Mouse (Mus musculus): ENCODE results near the gene Slc17a7.
"Not testable (repeated sequence)": the region's sequence is repeated elsewhere in the genome, so short reads cannot be mapped to it uniquely, and the experiment has no call there.

Slc17a7 gene

DNA sequence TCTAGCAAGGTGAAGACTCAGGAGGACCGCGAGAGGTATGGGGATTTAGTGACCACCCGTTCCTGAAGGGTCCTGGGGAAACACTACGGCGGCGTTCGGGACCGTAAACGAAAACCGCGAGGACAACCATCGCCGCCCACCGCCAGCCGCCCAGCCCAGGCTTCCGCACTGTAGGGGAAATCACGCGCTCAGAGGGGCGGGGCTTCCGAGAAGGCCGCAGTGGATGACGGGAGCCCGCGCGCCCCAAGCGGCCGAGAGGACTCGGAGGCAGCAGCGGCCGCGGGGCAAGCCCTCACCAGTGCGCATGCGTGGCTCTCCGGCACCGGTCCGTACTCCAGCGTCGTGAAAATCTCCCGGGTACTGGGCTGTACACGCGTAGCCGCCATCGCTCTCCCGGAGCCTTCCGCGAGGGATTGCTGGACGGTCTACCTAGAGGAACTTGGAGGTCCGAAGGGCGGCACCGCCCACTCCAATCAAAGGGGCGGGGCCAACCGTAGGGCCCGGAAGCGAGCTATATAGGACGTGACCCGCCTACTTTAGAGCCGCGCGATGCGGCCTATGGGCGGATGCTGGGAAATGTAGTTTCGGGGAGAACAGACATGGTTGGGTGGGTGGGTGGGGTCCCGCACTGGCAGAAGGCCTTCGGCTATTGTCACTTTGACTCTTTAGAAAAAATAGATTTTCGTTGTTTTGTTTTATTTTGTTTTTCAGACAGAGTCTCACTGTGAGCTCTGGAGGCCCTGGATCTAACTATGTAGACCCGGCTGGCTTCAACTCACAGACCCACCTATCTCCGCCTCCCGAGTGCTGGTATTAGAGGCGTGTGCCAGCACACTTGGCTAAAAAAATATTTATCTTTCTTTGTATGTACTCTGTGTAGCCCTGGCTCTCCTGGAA is 9.4 kb upstream of the Slc17a7 start, which contains the start of the genes Pih1d1 and Aldh16a1:
Pih1d1 (plus strand) TSS at position 208 of the 897 bp plus-strand sequence.
Aldh16a1 (minus strand) TSS at position 489 of the 897 bp plus-strand sequence.
- peak; percentile 93 to 95 for DNase-seq (ENCODE audit: low spot score in 2 of 2)

DNA sequence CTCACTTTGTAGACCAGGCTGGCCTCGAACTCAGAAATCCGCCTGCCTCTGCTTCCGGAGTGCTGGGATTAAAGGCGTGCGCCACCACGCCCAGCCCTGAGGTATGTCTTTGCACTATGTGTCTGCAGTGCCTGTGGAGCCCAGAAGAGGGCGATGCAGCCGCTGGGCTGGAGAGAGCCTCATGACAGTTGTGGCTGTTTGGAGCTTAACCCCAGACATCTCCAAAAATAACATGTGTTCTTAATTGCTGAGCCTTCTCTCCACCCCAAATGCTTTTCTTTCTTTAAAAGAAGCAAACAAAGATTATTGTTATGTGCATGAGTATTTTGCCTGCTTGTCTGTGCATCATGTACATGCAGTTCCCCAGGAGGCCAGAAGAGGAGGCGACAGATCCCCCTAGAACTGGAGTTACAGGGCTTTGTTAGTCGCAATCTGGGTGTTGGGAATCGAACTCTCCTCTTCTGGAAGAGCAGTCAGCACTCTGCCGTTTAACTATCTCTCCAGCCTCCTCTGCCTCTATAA is 8.7 kb upstream of the Slc17a7 start:
- DNase-seq (ENCODE audit: low spot score in 2 of 2) = peak in 1 of 2 experiments; percentile 52

DNA sequence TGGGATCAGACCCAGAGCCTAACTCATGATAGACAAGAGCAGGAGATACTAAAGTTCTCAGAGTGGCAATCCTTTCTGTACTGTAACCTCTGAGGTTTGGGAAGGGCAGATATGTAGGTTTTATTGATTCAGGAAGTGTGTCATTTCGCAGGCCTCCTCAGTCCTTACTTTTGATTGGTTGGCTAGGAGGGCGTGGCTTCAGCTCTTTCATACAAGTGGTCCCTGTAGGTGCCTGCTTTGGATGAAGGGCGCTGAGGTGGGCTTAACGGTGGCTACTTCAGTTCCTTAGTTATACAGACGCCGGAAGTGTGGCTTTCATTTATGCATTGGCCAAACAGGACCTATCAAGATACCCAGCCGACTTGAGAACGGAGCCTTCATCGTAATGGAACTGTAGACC is 8.2 kb upstream of the Slc17a7 start:
- no peak for DNase-seq (ENCODE audit: low spot score in 2 of 2)

DNA sequence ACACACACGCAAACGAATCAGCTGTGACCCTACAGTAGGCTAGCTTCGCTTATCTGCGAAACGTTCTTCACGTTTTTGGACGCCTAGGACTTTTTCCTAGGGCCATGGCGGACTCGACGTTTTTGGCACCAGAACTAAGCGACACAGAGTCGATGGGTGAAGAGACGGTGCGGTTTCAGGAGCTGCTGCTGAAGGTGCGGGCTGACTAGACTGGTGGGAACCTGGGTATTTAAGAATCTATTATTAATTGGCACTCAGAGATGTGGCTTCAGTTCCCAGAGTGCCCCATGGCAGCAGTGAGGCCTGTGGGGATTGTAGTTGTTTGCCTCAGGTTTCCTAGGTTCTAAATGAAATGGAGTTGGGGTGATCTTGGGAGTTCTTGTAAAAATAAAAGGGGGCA is 7.5 kb upstream of the Slc17a7 start:
- DNase-seq (ENCODE audit: low spot score in 2 of 2) = no peak

DNA sequence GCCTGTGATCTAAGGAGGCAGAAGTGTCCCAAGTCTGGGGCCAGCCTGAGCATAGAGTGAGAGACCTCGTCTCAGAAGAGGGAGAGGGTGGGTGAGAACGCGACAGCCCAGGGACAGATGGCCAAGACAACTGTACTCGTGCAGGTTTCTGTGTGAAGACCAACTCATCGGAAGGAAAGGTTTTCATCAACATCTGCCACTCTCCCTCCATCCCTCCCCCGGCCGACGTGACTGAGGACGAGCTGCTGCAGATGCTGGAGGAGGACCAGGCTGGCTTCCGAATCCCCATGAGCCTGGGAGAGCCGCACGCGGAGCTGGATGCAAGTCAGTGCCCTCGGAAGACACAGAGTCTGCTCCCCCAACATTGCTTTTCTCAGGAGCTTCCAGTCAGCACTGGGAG is 6.3 kb upstream of the Slc17a7 start:
- DNase-seq (ENCODE audit: low spot score in 2 of 2) = no peak

DNA sequence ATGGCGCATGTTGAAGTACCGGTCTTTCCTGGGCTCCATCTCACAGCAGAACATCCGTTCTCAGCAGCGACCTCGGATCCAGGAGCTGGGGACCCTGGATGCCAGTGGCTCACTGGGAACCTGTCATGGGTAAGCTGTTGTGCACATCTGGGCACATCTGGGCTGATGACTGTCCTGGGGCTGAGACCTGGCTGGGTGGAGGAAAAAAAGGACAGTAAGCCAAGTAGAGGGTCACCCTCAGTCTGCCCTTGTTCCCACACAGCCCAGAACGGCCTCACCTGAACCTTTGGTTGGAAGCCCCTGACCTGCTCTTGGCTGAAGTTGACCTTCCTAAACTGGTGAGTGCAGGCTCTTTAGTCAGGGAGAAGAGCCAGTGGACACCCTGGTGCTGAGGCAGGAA is 4.8 kb upstream of the Slc17a7 start:
- DNase-seq (ENCODE audit: low spot score in 2 of 2) = no peak

DNA sequence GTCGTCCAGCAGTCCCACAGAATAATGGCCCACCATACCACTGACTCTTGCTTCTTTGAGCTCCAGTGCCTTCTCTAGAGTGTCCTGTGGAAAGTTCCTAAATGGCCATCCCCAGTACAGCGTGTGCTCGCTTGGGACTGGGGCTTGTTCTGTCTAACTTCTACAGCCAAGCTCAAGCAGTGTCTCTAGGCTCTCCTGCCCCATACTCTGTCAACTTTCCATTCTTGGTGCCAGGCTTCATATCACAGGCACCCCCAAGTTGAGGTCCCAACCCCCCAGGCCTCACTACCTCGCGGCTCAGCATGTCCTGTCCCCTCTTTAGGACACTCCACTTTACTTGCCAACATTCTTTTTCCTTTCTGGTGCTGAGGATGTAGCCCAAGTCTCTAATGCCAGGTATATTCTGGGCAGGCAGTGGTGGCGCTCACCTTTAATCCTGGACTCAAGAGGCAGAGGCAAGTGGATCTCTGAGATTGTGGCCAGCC is 3.4 kb upstream of the Slc17a7 start:
- no peak for DNase-seq (ENCODE audit: low spot score in 2 of 2)

DNA sequence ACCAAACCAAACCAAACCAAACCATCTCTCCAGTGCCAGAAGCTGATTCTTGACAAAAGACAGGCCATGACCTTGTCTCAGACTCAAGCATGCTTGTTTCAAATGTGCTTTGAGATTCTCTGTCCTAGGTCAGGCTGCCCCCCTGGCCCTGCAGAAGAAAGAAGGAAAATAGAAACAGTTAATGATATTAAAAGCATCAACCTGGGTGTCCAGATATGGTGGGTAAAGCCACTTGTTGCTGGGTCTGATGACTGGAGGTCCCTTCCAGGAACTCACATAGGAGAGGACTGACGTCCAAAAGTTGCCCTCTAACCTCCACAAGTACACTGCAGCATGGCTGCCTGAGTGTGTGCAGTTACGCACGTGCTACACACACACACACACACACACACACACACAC is 2.9 kb upstream of the Slc17a7 start:
- no peak for DNase-seq (ENCODE audit: low spot score in 2 of 2)

DNA sequence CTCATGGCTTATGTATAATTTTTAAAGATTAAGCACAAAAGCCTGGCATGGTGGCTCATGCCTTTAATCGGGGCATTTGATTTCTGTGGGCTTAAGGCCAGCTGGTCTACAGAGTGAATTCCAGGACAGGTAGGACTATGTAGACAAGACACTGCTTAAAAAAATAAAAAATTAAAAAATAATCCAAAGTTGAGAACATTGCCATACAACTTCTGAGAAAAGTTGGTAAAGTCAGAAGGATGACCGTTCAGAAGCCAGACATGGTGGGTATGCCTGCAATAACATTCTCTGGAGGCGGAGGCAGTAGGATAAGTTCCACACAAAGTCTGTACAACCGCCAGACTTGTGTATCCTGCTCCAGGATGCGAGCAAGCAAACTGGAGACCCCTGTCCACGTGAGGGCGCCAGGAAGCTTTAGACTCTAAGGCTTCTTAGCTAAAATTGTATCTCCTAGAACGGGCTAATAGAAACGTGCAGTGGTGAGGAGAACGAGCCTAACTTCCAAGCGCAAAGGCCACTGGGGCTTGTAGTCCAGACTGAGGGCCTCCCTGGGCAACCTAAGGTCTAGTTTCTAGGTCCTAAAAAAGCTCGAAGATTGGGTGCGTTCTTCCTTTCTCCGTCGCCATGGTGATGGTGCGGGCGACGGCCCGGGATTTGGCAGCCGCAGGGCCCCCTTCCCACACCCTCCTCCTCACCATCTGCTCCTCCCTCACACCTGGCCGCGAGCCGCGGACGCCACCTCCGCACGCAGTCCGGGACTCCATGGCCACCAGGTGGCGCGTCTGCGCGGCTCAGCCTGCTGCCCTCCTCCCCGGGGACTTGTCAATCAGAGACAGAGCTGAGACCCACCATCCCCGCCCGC is 1.9 kb upstream of the Slc17a7 start:
- DNase-seq (ENCODE audit: low spot score in 2 of 2) = peak; percentile 73 to 87

DNA sequence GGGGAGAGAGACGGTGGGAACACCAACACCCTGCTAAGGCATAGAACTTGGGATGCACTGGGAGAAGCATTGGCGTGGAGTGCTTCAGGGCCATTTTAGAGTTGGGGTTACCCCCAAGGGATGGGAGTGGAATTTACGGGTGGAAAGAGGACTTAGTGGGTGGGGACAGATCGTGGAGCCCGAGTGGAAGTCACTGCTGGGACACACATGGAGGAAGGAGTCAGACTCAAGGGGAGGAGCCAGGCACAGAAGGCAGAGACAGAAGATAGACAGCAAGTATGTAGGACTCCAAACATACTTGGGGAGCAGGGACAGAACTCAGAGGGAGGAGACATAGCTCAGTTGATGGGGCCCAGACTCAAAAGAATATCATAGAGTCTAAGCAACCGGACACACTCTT is 1.2 kb upstream of the Slc17a7 start:
- no peak for DNase-seq (ENCODE audit: low spot score in 2 of 2)

DNA sequence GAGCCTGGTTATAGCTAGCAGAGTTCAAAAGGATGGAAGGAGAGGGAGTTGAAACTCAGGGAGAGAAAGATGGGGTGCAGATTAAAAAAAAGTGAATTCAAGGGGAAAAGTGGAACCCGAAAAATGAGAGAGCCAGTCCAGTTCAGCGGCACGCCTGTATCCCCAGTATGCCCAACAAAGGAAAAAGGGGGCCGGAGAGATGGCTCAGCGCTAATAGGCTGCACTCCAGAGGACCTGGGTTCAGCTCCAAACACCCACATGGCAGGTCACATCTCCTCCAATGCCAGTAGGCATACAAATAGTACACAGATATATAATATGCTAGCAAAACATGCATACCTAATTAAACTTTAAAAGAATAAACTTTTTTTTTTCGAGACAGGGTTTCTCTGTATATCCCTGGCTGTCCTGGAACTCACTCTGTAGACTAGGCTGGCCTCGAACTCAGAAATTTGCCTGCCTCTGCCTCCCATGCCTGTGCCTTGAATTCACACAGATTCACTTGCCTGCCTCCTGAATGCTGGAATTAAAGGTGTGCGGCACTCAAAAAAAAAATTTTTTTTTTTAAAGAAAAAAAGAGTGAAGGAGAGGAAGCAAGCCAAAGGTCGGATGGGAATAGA is 643 bp upstream of the Slc17a7 start:
- DNase-seq (ENCODE audit: low spot score in 2 of 2) = no peak

DNA sequence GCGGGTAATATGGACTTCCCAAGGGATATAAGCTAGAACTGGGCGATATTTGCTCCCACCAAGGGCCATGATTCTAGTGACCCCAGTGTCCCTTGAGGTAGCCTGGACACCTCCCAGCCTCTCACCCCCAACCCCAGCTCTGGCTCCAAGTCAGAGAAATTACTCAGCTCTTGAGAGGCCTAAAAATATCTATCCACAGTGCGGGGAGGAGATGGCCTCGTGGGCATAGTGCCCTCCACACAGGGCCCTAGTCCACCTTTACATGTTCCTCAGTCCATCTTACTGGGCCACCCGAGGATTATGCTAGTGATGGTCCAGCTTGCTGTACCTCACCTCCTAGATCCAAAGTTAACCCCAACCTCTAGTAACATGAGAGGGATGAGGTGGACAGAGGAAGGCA is 1.1 kb downstream of the Slc17a7 start:
- DNase-seq (ENCODE audit: low spot score in 2 of 2) = no peak

DNA sequence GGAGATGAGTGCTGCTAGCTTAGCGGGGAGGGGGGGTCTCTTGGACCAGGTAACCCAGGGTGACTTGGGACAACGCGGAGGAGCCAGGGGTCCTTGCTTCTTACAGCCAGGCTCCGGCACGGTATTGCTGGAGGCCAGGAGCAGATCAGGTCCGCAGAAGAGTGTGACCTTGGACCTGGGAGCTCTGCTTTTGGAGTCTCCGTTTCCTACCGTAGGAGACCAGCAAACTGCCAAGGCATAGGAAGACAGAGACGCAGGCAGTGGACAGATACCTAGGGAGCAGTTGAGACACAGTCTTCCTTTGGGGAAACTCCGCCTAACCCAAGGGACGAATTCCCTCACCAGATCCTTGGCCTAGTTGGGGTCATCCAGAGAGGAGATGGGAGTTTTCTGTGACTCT is 2.0 kb downstream of the Slc17a7 start:
- DNase-seq (ENCODE audit: low spot score in 2 of 2) = no peak

DNA sequence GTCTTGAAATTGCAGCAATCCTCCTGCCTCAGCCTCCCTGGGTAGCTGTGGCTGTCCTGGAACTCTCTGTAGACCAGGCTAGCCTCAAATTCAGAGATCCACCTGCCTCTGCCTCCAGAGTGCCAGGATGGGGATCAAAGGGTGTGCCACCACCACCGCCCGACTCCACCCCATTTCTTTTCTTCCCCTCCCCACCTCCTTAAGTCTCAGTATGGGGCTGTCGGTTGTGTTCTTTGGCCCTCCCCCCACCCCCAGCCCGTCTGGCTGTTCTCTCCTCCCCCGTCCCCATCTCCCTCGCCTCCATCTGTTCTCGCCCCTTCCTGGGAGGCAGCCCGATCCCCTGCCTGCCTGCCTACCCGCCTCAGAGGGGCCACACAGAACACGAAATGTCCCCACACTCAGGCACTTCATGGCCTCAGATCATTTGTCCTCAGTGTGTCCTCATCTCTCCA is 3.2 kb downstream of the Slc17a7 start:
- DNase-seq (ENCODE audit: low spot score in 2 of 2) = no peak

DNA sequence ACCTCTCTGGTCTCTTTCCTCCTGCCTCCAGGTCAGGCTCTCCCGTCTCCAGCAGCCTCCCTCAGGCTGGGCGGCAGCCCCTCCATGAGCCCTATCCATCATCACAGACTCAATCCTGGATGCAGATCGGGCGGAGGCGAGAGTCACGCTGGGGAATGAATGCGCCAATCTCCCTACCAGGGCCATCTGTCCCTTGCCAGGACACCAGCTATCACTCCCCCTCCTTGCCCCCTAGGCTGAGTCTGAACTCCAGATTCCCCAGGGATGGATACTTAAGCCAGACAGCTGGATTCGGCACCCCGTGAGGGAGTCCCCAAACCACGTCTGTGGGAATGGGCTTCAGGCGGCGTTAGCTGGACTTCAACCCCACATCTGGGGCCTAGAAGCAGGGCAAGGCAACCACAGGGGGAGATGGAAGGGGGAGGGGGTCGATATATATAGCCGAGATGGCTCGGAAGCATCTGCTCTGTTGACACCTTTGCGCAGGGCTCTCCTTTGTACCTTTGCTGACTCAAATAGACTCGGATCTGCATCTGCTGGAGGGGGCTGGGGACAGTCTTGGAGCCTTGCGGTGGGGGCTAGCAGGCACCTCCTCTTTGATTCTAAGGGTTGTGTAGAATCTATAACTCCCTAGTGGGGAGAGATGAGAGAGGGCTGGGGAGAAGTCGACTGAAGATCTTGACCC is 4.2 kb downstream of the Slc17a7 start:
- DNase-seq (ENCODE audit: low spot score in 2 of 2) = no peak

DNA sequence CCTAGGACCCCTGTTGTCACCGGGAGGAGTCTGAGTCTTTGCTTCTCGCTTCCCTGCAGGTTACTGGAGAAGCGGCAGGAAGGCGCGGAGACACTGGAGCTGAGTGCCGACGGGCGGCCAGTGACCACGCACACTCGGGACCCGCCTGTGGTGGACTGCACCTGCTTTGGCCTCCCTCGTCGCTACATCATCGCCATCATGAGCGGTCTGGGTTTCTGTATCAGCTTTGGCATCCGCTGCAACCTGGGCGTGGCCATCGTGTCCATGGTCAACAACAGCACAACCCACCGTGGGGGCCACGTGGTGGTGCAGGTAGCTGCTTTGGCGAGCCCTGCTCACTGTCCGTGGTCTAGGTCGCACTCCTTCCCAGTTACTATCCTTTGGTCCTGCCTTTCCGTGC is 4.9 kb downstream of the Slc17a7 start:
- DNase-seq (ENCODE audit: low spot score in 2 of 2) = no peak

DNA sequence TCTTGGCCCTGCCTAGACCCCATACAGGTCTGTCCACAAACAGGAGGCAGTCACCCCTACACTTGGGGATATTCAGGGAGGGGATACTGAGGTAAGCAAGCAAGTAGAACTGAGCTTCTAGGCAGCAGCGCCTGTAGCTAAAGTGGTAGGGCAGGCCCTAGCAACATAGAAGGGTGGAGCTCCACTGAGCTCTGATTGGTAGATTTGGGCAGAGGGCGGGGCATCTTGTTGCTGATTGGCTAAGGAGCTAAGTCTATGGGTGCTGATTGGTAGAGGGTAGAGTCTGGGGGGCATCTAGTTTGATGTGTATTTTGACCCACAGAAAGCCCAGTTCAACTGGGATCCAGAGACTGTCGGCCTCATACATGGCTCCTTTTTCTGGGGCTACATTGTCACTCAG is 5.7 kb downstream of the Slc17a7 start:
- no peak for DNase-seq (ENCODE audit: low spot score in 2 of 2)

DNA sequence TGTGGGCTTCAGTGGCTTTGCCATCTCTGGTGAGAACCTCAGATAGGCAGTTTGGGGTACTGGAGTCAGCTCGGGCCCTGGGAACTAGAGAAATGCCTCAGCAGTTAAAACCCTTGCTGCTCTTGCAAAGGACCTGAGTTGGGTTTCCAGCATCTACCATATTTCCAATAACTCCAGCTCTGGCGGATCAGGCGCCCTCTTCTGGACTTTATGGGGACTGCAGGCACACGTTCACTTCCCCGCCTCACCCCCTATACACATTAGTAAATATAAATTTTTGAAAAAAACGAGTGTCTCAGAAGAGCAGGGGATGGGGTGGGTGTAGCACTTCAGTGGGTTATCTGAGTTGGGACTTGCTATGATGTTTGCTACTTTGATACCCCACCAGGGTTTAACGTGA is 9.2 kb downstream of the Slc17a7 start:
- peak in 1 of 2 experiments; percentile 36 for DNase-seq (ENCODE audit: low spot score in 2 of 2)

DNA sequence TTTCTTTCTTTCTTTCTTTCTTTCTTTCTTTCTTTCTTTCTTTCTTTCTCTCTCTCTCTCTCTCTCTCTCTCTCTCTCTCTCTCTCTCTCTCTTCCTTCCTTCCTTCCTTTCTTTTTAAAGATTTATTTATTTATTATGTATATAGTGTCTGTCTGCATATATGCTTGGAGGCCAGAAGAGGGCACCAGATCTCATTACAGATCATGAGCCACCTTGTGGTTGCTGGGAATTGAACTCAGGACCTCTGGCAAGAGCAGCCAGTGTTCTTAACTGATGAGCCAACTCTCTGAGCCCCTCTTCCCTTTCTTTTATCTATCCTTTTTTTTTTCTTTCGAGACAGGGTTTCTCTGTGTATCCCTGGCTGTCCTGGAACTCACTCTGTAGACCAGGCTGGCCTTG is 10.0 kb downstream of the Slc17a7 start:
- DNase-seq (ENCODE audit: low spot score in 2 of 2) = not testable (repeated sequence)

DNA sequence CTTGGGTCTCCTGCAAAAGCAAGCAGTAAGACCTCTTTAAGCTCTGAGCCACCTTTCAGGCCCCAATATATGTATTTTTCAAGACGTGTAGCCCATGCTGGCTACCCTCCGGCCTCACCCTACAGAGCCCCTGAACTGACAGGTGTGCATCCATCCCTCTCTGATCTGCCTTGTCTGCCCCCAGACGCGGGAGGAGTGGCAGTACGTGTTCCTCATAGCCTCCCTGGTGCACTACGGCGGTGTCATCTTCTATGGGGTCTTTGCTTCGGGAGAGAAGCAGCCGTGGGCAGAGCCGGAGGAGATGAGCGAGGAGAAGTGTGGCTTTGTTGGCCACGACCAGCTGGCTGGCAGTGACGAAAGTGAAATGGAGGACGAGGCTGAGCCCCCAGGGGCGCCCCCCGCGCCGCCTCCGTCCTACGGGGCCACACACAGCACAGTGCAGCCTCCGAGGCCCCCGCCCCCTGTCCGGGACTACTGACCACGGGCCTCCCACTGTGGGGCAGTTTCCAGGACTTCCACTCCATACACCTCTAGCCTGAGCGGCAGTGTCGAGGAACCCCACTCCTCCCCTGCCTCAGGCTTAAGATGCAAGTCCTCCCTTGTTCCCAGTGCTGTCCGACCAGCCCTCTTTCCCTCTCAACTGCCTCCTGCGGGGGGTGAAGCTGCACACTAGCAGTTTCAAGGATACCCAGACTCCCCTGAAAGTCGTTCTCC is 11.0 kb downstream of the Slc17a7 start:
- DNase-seq (ENCODE audit: low spot score in 2 of 2) = no peak

Data from spleen, postnatal 14 days (tissue).